Mouse (Mus musculus): Measurements from ENCODE around the gene Plin5. TPM values are rescaled to one million over a fixed set of nuclear protein-coding genes. Genes with fewer than 3 reads are reported as not detected.

The Plin5 gene
- 1 to 10 TPM in 1 of 2 experiments, under 1 TPM in 1; 0.94 to 1.9 TPM for total RNA-seq (2023)

GRCm38 (mm10) chr17:56117251-56117710 is at the start of gene Plin5:
Gene Plin5 (minus strand): TSS chr17:56117596.

DNA sequence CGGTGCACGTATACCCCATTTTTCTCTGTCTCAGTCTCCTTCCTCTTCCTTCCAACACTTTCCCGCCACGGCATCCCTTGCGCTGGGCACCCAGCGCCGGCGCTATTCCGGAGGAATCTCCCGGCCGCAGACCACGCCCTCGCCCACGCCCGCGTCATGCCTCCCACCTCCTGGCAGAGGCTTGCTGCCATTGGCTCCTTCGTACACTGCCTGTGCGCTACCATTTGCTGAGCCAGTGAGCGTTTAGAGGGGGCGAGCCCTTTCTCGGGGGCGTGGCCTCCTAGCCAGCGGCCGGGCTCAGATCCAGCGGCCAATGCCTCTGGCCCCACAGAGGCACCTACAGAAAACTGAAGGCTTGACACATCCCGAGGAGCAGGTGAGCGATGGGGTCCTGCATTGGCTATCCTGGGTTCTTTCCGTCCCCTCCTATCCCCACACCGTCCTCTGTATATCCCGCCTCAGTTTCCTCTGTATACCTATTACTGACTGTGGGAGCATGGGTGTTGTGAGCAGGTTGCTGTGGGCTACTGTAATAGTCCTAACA is 44.9 kb upstream of the Plin5 start, which contains the start of gene Tnfaip8l1:
Gene Tnfaip8l1 (plus strand): TSS at position 247 of the 544 bp plus-strand sequence.

DNA sequence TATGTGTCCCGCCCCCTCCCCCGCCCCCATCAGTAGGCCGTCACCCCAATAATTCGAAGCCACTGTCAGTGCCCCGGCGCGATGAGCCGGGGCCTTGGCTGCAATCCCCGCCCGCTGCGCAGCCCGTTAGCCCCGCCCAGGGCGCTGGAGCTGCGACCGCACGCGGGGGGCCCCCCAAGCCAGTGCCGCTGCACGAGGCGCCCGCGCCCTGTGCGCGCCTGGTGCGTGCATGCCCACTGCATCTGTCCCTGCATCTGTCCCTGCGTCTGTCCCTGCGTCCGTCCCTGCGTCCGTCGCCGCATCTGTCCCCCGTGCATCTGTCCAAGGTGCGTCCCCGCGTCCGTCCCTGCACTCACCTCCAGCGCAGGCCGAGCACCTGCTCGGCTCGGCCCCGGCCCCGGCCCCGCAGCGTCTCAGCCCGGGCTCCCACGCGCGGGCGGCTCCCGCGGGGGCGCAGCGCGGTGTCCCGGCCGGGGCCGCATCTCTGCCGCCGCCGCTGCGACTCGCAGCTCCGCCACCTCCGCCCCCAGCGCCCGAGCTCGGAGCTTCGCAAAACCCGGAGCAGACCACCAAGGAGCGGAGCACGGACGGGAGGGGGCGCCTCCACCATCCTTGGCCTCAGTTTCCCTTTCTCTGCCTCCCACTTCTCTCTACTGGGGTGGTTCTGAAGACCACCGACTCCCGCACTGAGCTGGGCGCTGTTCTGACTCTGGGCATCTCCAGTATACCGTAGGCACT is 22.6 kb upstream of the Plin5 start, which contains the start of gene Sema6b:
Gene Sema6b (minus strand): TSS at position 486 of the 738 bp plus-strand sequence.

GRCm38 (mm10) chr17:56121826-56122225 is 4.4 kb upstream of the Plin5 start, which contains the start of gene Lrg1:
Gene Lrg1 (minus strand): TSS chr17:56122001.

DNA sequence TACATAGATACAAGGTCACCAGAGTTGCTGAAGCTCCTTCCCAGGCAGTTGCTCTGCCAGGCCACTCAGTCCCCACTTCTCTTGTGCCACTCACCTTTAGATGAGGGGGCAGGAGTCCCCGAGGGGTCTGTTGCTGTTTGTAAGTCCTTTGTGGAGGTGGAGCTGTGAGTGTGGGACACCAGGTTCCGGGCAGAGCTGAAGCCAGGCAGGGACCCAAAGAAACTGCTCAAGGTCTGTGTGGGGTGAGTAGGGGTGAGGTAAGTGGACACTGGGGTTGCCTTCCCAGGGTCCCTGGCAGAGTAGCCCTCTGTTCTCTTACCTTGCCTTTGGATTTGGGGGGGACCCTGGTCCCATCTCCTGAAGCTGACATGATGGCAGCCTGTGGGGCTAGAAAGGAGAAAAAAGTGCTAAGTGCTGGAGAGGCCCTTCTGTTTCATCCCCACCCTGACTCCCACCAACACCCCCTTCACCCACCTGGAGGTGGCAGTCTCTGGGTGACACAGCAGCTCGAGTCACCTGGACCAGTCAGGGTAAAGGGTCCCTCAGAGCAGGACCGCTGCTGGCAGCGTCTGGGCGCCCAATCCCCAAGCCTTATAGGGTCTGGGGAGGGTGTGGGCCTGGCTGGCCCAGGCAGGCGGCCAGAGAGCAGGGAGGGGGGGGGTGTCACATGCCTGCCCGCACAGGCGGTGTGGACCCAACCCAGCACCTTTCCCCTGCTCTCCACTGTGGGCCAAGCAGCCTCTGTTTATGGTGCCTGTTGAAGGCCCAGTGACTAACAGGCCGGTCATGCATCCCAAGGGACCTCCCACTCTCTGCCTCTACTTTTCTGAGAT is 8.0 kb downstream of the Plin5 start, which contains the start of gene Plin4:
Gene Plin4 (minus strand): TSS at position 585 of the 833 bp plus-strand sequence.

DNA sequence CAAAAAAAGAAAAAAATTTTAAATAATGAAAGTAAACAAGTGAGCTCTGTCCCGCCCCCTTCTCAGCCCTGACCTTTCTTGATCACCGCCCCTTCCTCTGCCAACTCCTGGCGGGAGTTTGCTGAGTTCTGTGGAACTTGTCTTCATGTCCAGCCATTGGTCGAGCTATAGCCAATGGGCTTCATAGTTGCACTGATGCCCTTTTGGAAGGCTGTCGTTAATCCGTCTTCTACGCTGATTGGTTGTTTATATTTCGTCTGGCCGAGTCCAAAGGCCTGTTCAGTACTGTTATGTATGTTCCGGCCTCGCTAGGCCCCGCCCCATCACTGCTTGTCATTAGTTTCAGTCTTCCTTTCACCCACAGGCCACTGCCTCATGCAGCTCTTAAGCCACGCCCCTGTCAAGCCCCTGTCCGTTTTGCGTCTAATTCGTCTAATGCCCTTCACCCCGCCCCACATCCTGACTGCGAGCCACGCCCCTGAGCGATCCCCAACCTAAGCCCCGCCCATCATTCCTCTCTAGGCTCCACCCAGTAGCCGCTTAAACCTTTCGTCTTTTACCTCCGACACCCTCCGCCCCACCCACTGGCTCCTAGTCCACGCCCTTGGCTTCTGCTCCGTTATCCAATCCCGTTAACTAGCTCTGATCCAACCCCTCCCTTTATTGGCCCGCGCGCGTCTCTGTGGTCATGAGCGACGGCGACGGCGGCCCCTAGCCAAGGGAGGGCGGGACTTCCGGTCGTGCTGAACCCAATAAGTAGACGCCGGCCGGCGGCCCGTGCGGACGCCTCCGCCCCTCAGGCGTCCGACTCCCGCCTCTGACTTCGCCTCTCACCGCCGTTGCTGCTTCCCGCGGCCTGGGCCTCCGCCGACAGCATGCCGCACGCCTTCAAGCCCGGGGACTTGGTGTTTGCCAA is 38.3 kb downstream of the Plin5 start, which contains the start of gene Hdgfl2:
Gene Hdgfl2 (plus strand): TSS at position 755 of the 916 bp plus-strand sequence.

GRCm38 (mm10) chr17:56074827-56075208 is 42.6 kb downstream of the Plin5 start, which contains the start of gene Ubxn6:
Gene Ubxn6 (minus strand): TSS chr17:56075028.

Other genes with a start within 250 kb of the Plin5 start
- 1 to 10 TPM; 2.2 to 3.1 TPM for gene Zfp119a, start 238.7 kb downstream of the Plin5 start, total RNA-seq (2023)
- gene Zfp959, start 225.5 kb downstream of the Plin5 start, total RNA-seq (2023): 1 to 10 TPM; 5.9 to 8.4 TPM
- gene Zfp119b, start 168.1 kb downstream of the Plin5 start, total RNA-seq (2023): 1 to 10 TPM; 3.8 to 4.2 TPM
- gene Ebi3, start 165.0 kb downstream of the Plin5 start, total RNA-seq (2023): 100 to 1,000 TPM; 139 to 149 TPM
- gene Yju2, start 158.5 kb downstream of the Plin5 start, total RNA-seq (2023): 10 to 100 TPM; 21.2 to 21.7 TPM
- gene Shd, start 147.1 kb downstream of the Plin5 start, total RNA-seq (2023): 1 to 10 TPM in 1 of 2 experiments, under 1 TPM in 1; 0.94 to 1.2 TPM
- not detected for gene Fsd1, start 131.1 kb downstream of the Plin5 start, total RNA-seq (2023)
- gene Stap2, start 112.0 kb downstream of the Plin5 start, total RNA-seq (2023): 1 to 10 TPM; 1.2 to 1.4 TPM
- 10 to 100 TPM; 33.3 to 34.0 TPM for gene Mpnd, start 111.9 kb downstream of the Plin5 start, total RNA-seq (2023)
- gene Sh3gl1, start 81.0 kb downstream of the Plin5 start, total RNA-seq (2023): 10 to 100 TPM; 56.9 to 59.5 TPM
- 10 to 100 TPM; 20.0 to 29.1 TPM for gene Chaf1a, start 77.2 kb downstream of the Plin5 start, total RNA-seq (2023)
- 10 to 100 TPM; 24.1 to 29.2 TPM for gene Ubxn6, start 42.6 kb downstream of the Plin5 start, total RNA-seq (2023)
- 10 to 100 TPM; 49.3 to 54.5 TPM for gene Hdgfl2, start 38.0 kb downstream of the Plin5 start, total RNA-seq (2023)
- under 1 TPM; 0.28 to 0.49 TPM for gene Plin4, start 7.8 kb downstream of the Plin5 start, total RNA-seq (2023)
- gene Lrg1, start 4.4 kb upstream of the Plin5 start, total RNA-seq (2023): 100 to 1,000 TPM; 184 to 229 TPM
- gene Sema6b, start 22.7 kb upstream of the Plin5 start, total RNA-seq (2023): 1 to 10 TPM; 5.7 to 5.8 TPM
- gene Tnfaip8l1, start 44.9 kb upstream of the Plin5 start, total RNA-seq (2023): 1 to 10 TPM; 2.2 to 2.3 TPM
- 10 to 100 TPM; 30.2 to 32.1 TPM for gene Mydgf, start 66.3 kb upstream of the Plin5 start, total RNA-seq (2023)
- gene Dpp9, start 101.3 kb upstream of the Plin5 start, total RNA-seq (2023): 10 to 100 TPM; 34.8 to 38.4 TPM
- gene Fem1a, start 139.2 kb upstream of the Plin5 start, total RNA-seq (2023): 10 to 100 TPM; 13.9 to 14.6 TPM
- 10 to 100 TPM; 12.9 to 13.2 TPM for gene Ticam1, start 159.2 kb upstream of the Plin5 start, total RNA-seq (2023)
- 10 to 100 TPM; 44.9 to 47.3 TPM for gene Plin3, start 175.3 kb upstream of the Plin5 start, total RNA-seq (2023)
- not detected for gene Arrdc5, start 182.7 kb upstream of the Plin5 start, total RNA-seq (2023)
- gene Uhrf1, start 185.7 kb upstream of the Plin5 start, total RNA-seq (2023): 100 to 1,000 TPM in 1 of 2 experiments, 10 to 100 TPM in 1; 87.5 to 111 TPM
- 10 to 100 TPM; 19.0 to 22.6 TPM for gene Kdm4b, start 208.5 kb upstream of the Plin5 start, total RNA-seq (2023)

Measured in neutrophil, adult 83 days (primary cell).